Mouse (Mus musculus): ENCODE data around the gene Myo5c.

GRCm38 (mm10) chr9:75283636-75284035 lies 51.8 kb downstream of the Myo5c start:
- TF ChIP-seq CTCF (IDR thresholded peaks at IDR 0.05; ENCODE audit: insufficient read depth, low read length) = no peak
- TF ChIP-seq POLR2A (IDR thresholded peaks at IDR 0.05; ENCODE audit: borderline replicate concordance, extremely low read depth, low read depth, low read length) = no peak
